Mouse (Mus musculus): ENCODE results near the gene Cldn24. TPM values are rescaled to one million over a fixed set of nuclear protein-coding genes. Genes with fewer than 3 reads are reported as not detected.

The Cldn24 gene
- polyA plus RNA-seq, 1 experiment from 2014 or later: not detected

GRCm38 (mm10) chr8:47833944-47834343, 12.0 kb downstream of the Cldn24 start:
- Histone ChIP-seq H3K27ac (replicated peaks) (no peak overlapping the region), H3K9me3 (no peaks in the 10 kb centered on the region), H3K4me1 (peaks cover 12% of the 10 kb centered on the region; the same call in 1 of the 2 replicates), H3K4me3 (no peak overlapping the region), H3K36me3 (replicated peaks) (peaks cover 47% of the 10 kb centered on the region), H3K27me3 (replicated peaks; ENCODE audit: low read depth, poor library complexity, severe bottlenecking) (no peaks in the 10 kb centered on the region)
- no peak for DNase-seq (ENCODE audit: low spot score)
- 84% methylated on average over 1 of the region's 1 CpGs for WGBS

GRCm38 (mm10) chr8:47843063-47843462, 21.1 kb downstream of the Cldn24 start:
- WGBS: 83% methylated on average over 7 of the region's 7 CpGs
- no peak overlapping the region; the same call in 1 of the 2 replicates for H3K27ac ChIP-seq (replicated peaks)

DNA sequence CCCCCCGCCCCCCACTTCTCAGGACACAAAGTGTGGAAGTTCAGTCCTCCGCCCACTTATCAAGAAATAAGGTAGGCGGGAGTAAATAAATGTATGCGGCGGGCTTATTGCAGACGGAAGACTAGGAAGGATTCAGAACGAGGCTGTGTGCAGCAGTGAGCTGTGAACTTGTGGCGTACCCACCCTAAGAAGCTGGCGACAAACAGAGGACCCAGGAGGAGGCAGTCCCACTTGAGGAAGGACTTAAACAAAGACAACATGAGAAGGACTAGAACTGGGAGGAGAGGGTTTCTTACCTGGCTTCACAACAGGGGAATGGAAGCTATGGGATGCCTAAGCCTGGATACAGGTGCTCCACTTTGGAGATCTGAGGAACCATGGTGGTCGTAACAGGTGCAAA, 21.7 kb downstream of the Cldn24 start:
- no peak overlapping the region for H3K4me3 ChIP-seq
- peaks cover 6% of the 10 kb centered on the region; the same call in 1 of the 2 replicates for H3K9me3 ChIP-seq
- no peak for DNase-seq (ENCODE audit: low spot score)
- no peaks in the 10 kb centered on the region for H3K4me1 ChIP-seq
- WGBS: 95% methylated on average over 10 of the region's 10 CpGs
- H3K27ac ChIP-seq (replicated peaks): no peak overlapping the region
- no peaks in the 10 kb centered on the region for H3K27me3 ChIP-seq (replicated peaks; ENCODE audit: low read depth, poor library complexity, severe bottlenecking)
- H3K36me3 ChIP-seq (replicated peaks): peaks cover 91% of the 10 kb centered on the region

More at GRCm38 (mm10) chr8:47843063-47843462, 21.1 kb downstream of the Cldn24 start:
- peaks cover 85% of the 10 kb centered on the region for H3K36me3 ChIP-seq (replicated peaks)
- H3K27me3 ChIP-seq (replicated peaks; ENCODE audit: low read depth, poor library complexity, severe bottlenecking): no peaks in the 10 kb centered on the region
- DNase-seq (ENCODE audit: low spot score): no peak
- H3K9me3 ChIP-seq: peaks cover 6% of the 10 kb centered on the region; the same call in 1 of the 2 replicates
- no peaks in the 10 kb centered on the region for H3K4me1 ChIP-seq
- no peak overlapping the region for H3K4me3 ChIP-seq

- WGBS: 83% methylated on average over 13 of the region's 13 CpGs
- Histone ChIP-seq H3K27ac (replicated peaks) (no peak overlapping the region; the same call in 1 of the 2 replicates), H3K36me3 (replicated peaks) (peaks cover 93% of the 10 kb centered on the region), H3K9me3 (no peaks in the 10 kb centered on the region), H3K4me3 (no peak overlapping the region), H3K4me1 (no peaks in the 10 kb centered on the region), H3K27me3 (replicated peaks; ENCODE audit: low read depth, poor library complexity, severe bottlenecking) (no peaks in the 10 kb centered on the region)
- no peak for DNase-seq (ENCODE audit: low spot score)
Observed at GRCm38 (mm10) chr8:47845956-47846355, 24.0 kb downstream of the Cldn24 start.

GRCm38 (mm10) chr8:47847161-47847560, 25.2 kb downstream of the Cldn24 start:
- DNase-seq (ENCODE audit: low spot score): no peak
- WGBS: 95% methylated on average over 14 of the region's 14 CpGs
- Histone ChIP-seq H3K4me1 (peaks cover 7% of the 10 kb centered on the region), H3K27me3 (replicated peaks; ENCODE audit: low read depth, poor library complexity, severe bottlenecking) (no peaks in the 10 kb centered on the region), H3K9me3 (no peaks in the 10 kb centered on the region), H3K27ac (replicated peaks) (no peak overlapping the region), H3K4me3 (no peak overlapping the region), H3K36me3 (replicated peaks) (peaks cover 91% of the 10 kb centered on the region)

DNA sequence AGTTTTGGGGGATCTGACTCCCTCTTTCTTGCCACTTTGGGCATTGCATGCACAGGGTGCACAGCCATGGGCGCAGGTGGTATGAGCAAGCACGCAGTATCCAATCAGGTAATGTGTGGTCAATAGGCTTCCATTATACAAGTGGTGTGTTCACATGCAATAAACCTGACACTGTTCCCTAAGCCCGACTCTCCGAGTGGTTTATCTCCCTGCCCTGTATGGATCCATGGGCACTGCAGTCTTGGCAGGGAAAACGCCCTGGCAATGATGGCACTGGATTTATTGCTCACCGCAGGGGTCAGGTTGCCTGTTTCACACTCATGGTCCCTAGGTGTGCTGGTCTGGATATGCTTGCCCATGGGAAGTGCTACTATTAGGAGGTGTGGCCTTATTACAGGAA, 26.0 kb downstream of the Cldn24 start:
- Histone ChIP-seq H3K36me3 (replicated peaks) (peaks cover 90% of the 10 kb centered on the region), H3K4me1 (peaks cover 14% of the 10 kb centered on the region), H3K4me3 (no peak overlapping the region), H3K27ac (replicated peaks) (no peak overlapping the region), H3K27me3 (replicated peaks; ENCODE audit: low read depth, poor library complexity, severe bottlenecking) (no peaks in the 10 kb centered on the region), H3K9me3 (no peaks in the 10 kb centered on the region)
- WGBS: 97% methylated on average over 6 of the region's 6 CpGs
- DNase-seq (ENCODE audit: low spot score): no peak

GRCm38 (mm10) chr8:47849842-47850241, 27.9 kb downstream of the Cldn24 start:
- H3K36me3 ChIP-seq (replicated peaks): peaks cover 91% of the 10 kb centered on the region
- WGBS: 82% methylated on average over 8 of the region's 8 CpGs

GRCm38 (mm10) chr8:47851824-47852502, 30.0 kb downstream of the Cldn24 start:
- peak; percentile 31 for DNase-seq (ENCODE audit: low spot score)
- WGBS: 66% methylated on average over 12 of the region's 12 CpGs
- Histone ChIP-seq H3K9me3 (no peaks in the 10 kb centered on the region), H3K27ac (replicated peaks) (0 out of 2 replicates have a peak overlapping the region, but pooled peaks have one; percentile 35), H3K4me3 (no peak overlapping the region), H3K4me1 (peaks cover 14% of the 10 kb centered on the region), H3K27me3 (replicated peaks; ENCODE audit: low read depth, poor library complexity, severe bottlenecking) (no peaks in the 10 kb centered on the region), H3K36me3 (replicated peaks) (peaks cover 92% of the 10 kb centered on the region)

More at GRCm38 (mm10) chr8:47849842-47850241, 27.9 kb downstream of the Cldn24 start:
- Histone ChIP-seq H3K9me3 (no peaks in the 10 kb centered on the region), H3K27me3 (replicated peaks; ENCODE audit: low read depth, poor library complexity, severe bottlenecking) (no peaks in the 10 kb centered on the region), H3K27ac (replicated peaks) (no peak overlapping the region), H3K4me1 (peaks cover 14% of the 10 kb centered on the region), H3K4me3 (no peak overlapping the region)
- no peak for DNase-seq (ENCODE audit: low spot score)

GRCm38 (mm10) chr8:47852737-47853136, 30.8 kb downstream of the Cldn24 start:
- Histone ChIP-seq H3K36me3 (replicated peaks) (peaks cover 92% of the 10 kb centered on the region), H3K4me1 (peaks cover 14% of the 10 kb centered on the region), H3K27me3 (replicated peaks; ENCODE audit: low read depth, poor library complexity, severe bottlenecking) (no peaks in the 10 kb centered on the region), H3K9me3 (no peaks in the 10 kb centered on the region), H3K4me3 (no peak overlapping the region), H3K27ac (replicated peaks) (no peak overlapping the region)
- WGBS: 92% methylated on average over 5 of the region's 5 CpGs
- no peak for DNase-seq (ENCODE audit: low spot score)

- no peaks in the 10 kb centered on the region for H3K9me3 ChIP-seq
- no peak overlapping the region for H3K27ac ChIP-seq (replicated peaks)
- no peak overlapping the region for H3K4me3 ChIP-seq
- H3K27me3 ChIP-seq (replicated peaks; ENCODE audit: low read depth, poor library complexity, severe bottlenecking): no peaks in the 10 kb centered on the region
- WGBS: 91% methylated on average over 5 of the region's 5 CpGs
- H3K36me3 ChIP-seq (replicated peaks): peaks cover 92% of the 10 kb centered on the region
- peaks cover 14% of the 10 kb centered on the region for H3K4me1 ChIP-seq
- no peak for DNase-seq (ENCODE audit: low spot score)
Observed at GRCm38 (mm10) chr8:47853356-47853755, 31.4 kb downstream of the Cldn24 start.

DNA sequence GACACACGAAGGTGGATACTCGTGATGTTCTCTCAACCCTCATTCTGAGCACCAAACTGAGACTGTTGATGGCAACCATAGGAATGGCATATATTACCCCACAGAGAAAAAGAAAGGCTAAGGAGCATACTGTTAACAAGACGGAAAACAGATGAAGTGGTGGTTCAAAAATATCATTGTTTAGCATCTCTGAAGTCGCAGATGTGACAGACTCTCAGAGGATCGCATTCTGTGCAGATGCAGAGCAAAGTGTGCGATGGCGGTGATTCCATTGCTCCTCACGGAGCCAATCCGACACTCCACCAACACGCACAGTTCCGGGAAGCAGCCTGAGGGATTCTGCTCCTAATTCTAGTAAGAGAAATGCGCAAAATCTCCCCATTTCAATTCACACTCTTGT, 37.3 kb downstream of the Cldn24 start:
- Histone ChIP-seq H3K36me3 (replicated peaks) (peaks cover 87% of the 10 kb centered on the region), H3K27me3 (replicated peaks; ENCODE audit: low read depth, poor library complexity, severe bottlenecking) (no peaks in the 10 kb centered on the region), H3K4me1 (no peaks in the 10 kb centered on the region), H3K9me3 (no peaks in the 10 kb centered on the region), H3K27ac (replicated peaks) (no peak overlapping the region), H3K4me3 (no peak overlapping the region)
- DNase-seq (ENCODE audit: low spot score): no peak
- 94% methylated on average over 12 of the region's 12 CpGs for WGBS

- Histone ChIP-seq H3K27ac (replicated peaks) (no peak overlapping the region), H3K4me1 (no peaks in the 10 kb centered on the region), H3K36me3 (replicated peaks) (peaks cover 76% of the 10 kb centered on the region), H3K27me3 (replicated peaks; ENCODE audit: low read depth, poor library complexity, severe bottlenecking) (no peaks in the 10 kb centered on the region), H3K9me3 (no peaks in the 10 kb centered on the region), H3K4me3 (no peak overlapping the region)
- DNase-seq (ENCODE audit: low spot score): no peak
- 88% methylated on average over 8 of the region's 8 CpGs for WGBS
Observed at GRCm38 (mm10) chr8:47866568-47866967, 44.6 kb downstream of the Cldn24 start.

- peak; percentile 83 for DNase-seq (ENCODE audit: low spot score)
Observed at GRCm38 (mm10) chr8:47867067-47867466, 45.1 kb downstream of the Cldn24 start.

More at GRCm38 (mm10) chr8:47867067-47867466, 45.1 kb downstream of the Cldn24 start:
- H3K36me3 ChIP-seq (replicated peaks): peaks cover 75% of the 10 kb centered on the region
- H3K27me3 ChIP-seq (replicated peaks; ENCODE audit: low read depth, poor library complexity, severe bottlenecking): no peaks in the 10 kb centered on the region
- 30% methylated on average over 8 of the region's 8 CpGs for WGBS
- H3K4me1 ChIP-seq: no peaks in the 10 kb centered on the region
- H3K4me3 ChIP-seq: no peak overlapping the region
- no peaks in the 10 kb centered on the region for H3K9me3 ChIP-seq
- no peak overlapping the region for H3K27ac ChIP-seq (replicated peaks)
